In the genomic region with DNA sequence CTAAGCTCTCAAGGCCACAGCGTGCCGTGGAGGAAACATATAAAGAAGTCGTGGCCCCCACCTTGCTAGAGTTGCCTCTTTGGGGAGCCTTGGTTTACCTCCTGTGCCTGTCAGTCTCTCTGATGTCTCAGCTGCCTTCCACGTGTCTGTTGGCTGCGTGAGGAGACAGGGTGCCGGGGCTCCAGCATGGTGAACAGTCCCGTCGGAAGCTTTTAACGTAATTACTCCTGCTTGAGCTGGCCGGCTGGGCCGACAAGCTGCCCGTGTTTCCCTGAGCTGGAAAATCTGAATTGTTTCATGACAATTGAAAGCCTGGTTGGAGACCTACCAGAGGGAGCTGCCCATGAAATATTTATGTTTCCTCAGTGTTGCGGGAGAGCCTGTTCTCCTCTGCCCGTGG, we compare ENCODE assay signal across 27 mouse cellular contexts. TPM values are rescaled to one million over a fixed set of nuclear protein-coding genes. Genes with fewer than 3 reads are reported as not detected.
DNase-seq lines count a peak whose midpoint lies in the region; ATAC-seq and TF ChIP-seq lines count a peak whose summit lies in the region.
"Had no signal": no experiment of that assay in that cellular context is flagged by ENCODE, and none has a peak within 500 bp of the region (broad histone marks: within the 10 kb centered on the region; RNA-seq: fewer than 3 reads in every experiment).

No protein-coding gene starts in this region.

- 17% methylated on average over 14 of the region's 14 CpGs for WGBS in forebrain, postnatal 0 days
- WGBS in forebrain, embryonic 16.5 days: 14% methylated on average over 14 of the region's 14 CpGs
- 14% methylated on average over 14 of the region's 14 CpGs for WGBS in midbrain, embryonic 14.5 days
- whole genome bisulfite sequencing in midbrain, postnatal 0 days: 25% methylated on average over 14 of the region's 14 CpGs
- 33% methylated on average over 14 of the region's 14 CpGs for WGBS in limb, embryonic 11.5 days
- WGBS in stomach, postnatal 0 days: 41% methylated on average over 14 of the region's 14 CpGs
- 47% methylated on average over 14 of the region's 14 CpGs for WGBS in intestine, embryonic 16.5 days

- no peak overlapping the region for H3K4me3 ChIP-seq in forebrain, postnatal 0 days (ENCODE audit: low read depth, low read length)
- H3K4me3 ChIP-seq in forebrain, embryonic 16.5 days (replicated peaks; ENCODE audit: low read length): no peak overlapping the region
- H3K4me3 ChIP-seq in midbrain, embryonic 14.5 days (replicated peaks; ENCODE audit: low read depth, low read length): no peak overlapping the region
- no peak overlapping the region for H3K4me3 ChIP-seq in midbrain, postnatal 0 days (ENCODE audit: low read depth, low read length)
- no peak overlapping the region for H3K4me3 ChIP-seq in limb, embryonic 11.5 days (ENCODE audit: low read depth, low read length)
- no peak overlapping the region for H3K4me3 ChIP-seq in stomach, postnatal 0 days (ENCODE audit: low read depth, low read length)
- no peak overlapping the region for H3K4me3 ChIP-seq in intestine, embryonic 16.5 days (ENCODE audit: low read length)
- H3K4me3 ChIP-seq: heart, embryonic 15.5 days; kidney, embryonic 15.5 days; neural tube, embryonic 13.5 days had no signal

- peak; percentile 51 for ATAC-seq in forebrain, postnatal 0 days
- no peak for ATAC-seq in forebrain, embryonic 16.5 days
- no peak for ATAC-seq in midbrain, embryonic 14.5 days (ENCODE audit: low FRiP score, low TSS enrichment)
- no peak for ATAC-seq in midbrain, postnatal 0 days (ENCODE audit: low FRiP score)
- no peak for ATAC-seq in limb, embryonic 11.5 days (ENCODE audit: insufficient number of reproducible peaks, low FRiP score, low TSS enrichment, low read depth)
- no peak for ATAC-seq in stomach, postnatal 0 days (ENCODE audit: low FRiP score, low TSS enrichment)
- no peak for ATAC-seq in intestine, embryonic 16.5 days
- ATAC-seq: lung, postnatal 0 days had no signal

- no peak for DNase-seq in forebrain, postnatal 0 days
- peak; percentile 57 for DNase-seq in midbrain, embryonic 14.5 days
- DNase-seq in midbrain, postnatal 0 days (ENCODE audit: low spot score): no peak
- no peak for DNase-seq in limb, embryonic 11.5 days (ENCODE audit: low spot score)
- DNase-seq in stomach, postnatal 0 days (ENCODE audit: low spot score): no peak
- no peak for DNase-seq in kidney, adult 18-20 months
- DNase-seq: adrenal gland, postnatal 36 days; cerebellum, adult 18-20 months; cerebellum, postnatal 25 days; gastrocnemius, postnatal 14 days; heart, postnatal 4 days; kidney, postnatal 4 days; layer of hippocampus, postnatal 36 days; liver; right cerebral cortex, postnatal 25 days had no signal

- no peak overlapping the region for H3K27ac ChIP-seq in forebrain, postnatal 0 days (ENCODE audit: low read depth, low read length)
- H3K27ac ChIP-seq in forebrain, embryonic 16.5 days (ENCODE audit: low read length): no peak overlapping the region
- H3K27ac ChIP-seq in midbrain, embryonic 14.5 days (replicated peaks; ENCODE audit: low read depth, low read length): no peak overlapping the region
- no peak overlapping the region for H3K27ac ChIP-seq in midbrain, postnatal 0 days (ENCODE audit: low read depth, low read length)
- H3K27ac ChIP-seq in limb, embryonic 11.5 days (replicated peaks; ENCODE audit: low read depth, low read length): no peak overlapping the region
- peak overlapping the region; percentile 89 for H3K27ac ChIP-seq in stomach, postnatal 0 days (replicated peaks)
- no peak overlapping the region for H3K27ac ChIP-seq in intestine, embryonic 16.5 days (ENCODE audit: low read length)
- H3K27ac ChIP-seq: heart, embryonic 15.5 days; kidney, embryonic 15.5 days; neural tube, embryonic 13.5 days had no signal

- no peaks in the 10 kb centered on the region for H3K9me3 ChIP-seq in forebrain, postnatal 0 days (ENCODE audit: low read length)
- H3K9me3 ChIP-seq in forebrain, embryonic 16.5 days (ENCODE audit: control insufficient read depth, low read length): peaks cover 6% of the 10 kb centered on the region
- H3K9me3 ChIP-seq in midbrain, embryonic 14.5 days (ENCODE audit: control insufficient read depth, low read length): no peaks in the 10 kb centered on the region
- no peaks in the 10 kb centered on the region for H3K9me3 ChIP-seq in midbrain, postnatal 0 days (ENCODE audit: low read length)
- H3K9me3 ChIP-seq in limb, embryonic 11.5 days (ENCODE audit: control insufficient read depth, low read length): peaks cover 4% of the 10 kb centered on the region; the same call in 1 of the 2 replicates
- no peaks in the 10 kb centered on the region for H3K9me3 ChIP-seq in stomach, postnatal 0 days (ENCODE audit: control insufficient read depth, low read length)
- H3K9me3 ChIP-seq in intestine, embryonic 16.5 days (ENCODE audit: control insufficient read depth, low read length): peaks cover 5% of the 10 kb centered on the region
- H3K9me3 ChIP-seq: heart, embryonic 15.5 days; kidney, embryonic 15.5 days had no signal

- no peak for TF ChIP-seq CTCF in forebrain, postnatal 0 days (IDR thresholded peaks at IDR 0.05; ENCODE audit: low read depth)
- TF ChIP-seq CTCF in midbrain, postnatal 0 days (IDR thresholded peaks at IDR 0.05): no peak
- TF ChIP-seq CTCF in stomach, postnatal 0 days (IDR thresholded peaks at IDR 0.05; ENCODE audit: low read depth): no peak

- no peak for TF ChIP-seq EP300 in stomach, postnatal 0 days (optimal IDR thresholded peaks at IDR 0.05)

- no peaks in the 10 kb centered on the region for H3K36me3 ChIP-seq in forebrain, postnatal 0 days (ENCODE audit: insufficient read depth)
- no peaks in the 10 kb centered on the region for H3K36me3 ChIP-seq in forebrain, embryonic 16.5 days (ENCODE audit: control insufficient read depth, insufficient read depth)
- H3K36me3 ChIP-seq in midbrain, embryonic 14.5 days (ENCODE audit: control insufficient read depth, insufficient read depth, low read length): no peaks in the 10 kb centered on the region
- H3K36me3 ChIP-seq in midbrain, postnatal 0 days (ENCODE audit: insufficient read depth, low read length): no peaks in the 10 kb centered on the region
- H3K36me3 ChIP-seq in limb, embryonic 11.5 days (ENCODE audit: control insufficient read depth, insufficient read depth, low read length): no peaks in the 10 kb centered on the region
- H3K36me3 ChIP-seq in stomach, postnatal 0 days (ENCODE audit: control insufficient read depth, insufficient read depth, low read length): no peaks in the 10 kb centered on the region
- no peaks in the 10 kb centered on the region for H3K36me3 ChIP-seq in intestine, embryonic 16.5 days (ENCODE audit: control insufficient read depth, insufficient read depth, low read length)
- H3K36me3 ChIP-seq: heart, embryonic 15.5 days; kidney, embryonic 15.5 days; neural tube, embryonic 13.5 days had no signal

- no peak overlapping the region for H3K9ac ChIP-seq in forebrain, postnatal 0 days
- no peak overlapping the region for H3K9ac ChIP-seq in forebrain, embryonic 16.5 days (replicated peaks; ENCODE audit: low read depth, low read length)
- H3K9ac ChIP-seq in midbrain, embryonic 14.5 days (replicated peaks; ENCODE audit: low read length): no peak overlapping the region
- H3K9ac ChIP-seq in midbrain, postnatal 0 days (replicated peaks; ENCODE audit: low read length, poor library complexity, severe bottlenecking): no peak overlapping the region
- H3K9ac ChIP-seq in limb, embryonic 11.5 days (ENCODE audit: low read length): no peak overlapping the region
- no peak overlapping the region for H3K9ac ChIP-seq in stomach, postnatal 0 days (ENCODE audit: low read length)
- H3K9ac ChIP-seq in intestine, embryonic 16.5 days (ENCODE audit: low read depth, low read length): no peak overlapping the region
- H3K9ac ChIP-seq: heart, embryonic 15.5 days; kidney, embryonic 15.5 days; neural tube, embryonic 13.5 days had no signal

- H3K27me3 ChIP-seq in forebrain, postnatal 0 days (ENCODE audit: insufficient read depth, low read length): peaks cover 62% of the 10 kb centered on the region
- peaks cover 60% of the 10 kb centered on the region for H3K27me3 ChIP-seq in forebrain, embryonic 16.5 days (replicated peaks; ENCODE audit: control insufficient read depth, insufficient read depth, low read length)
- H3K27me3 ChIP-seq in midbrain, embryonic 14.5 days (ENCODE audit: control insufficient read depth, insufficient read depth, low read length): peaks cover 65% of the 10 kb centered on the region
- H3K27me3 ChIP-seq in midbrain, postnatal 0 days (ENCODE audit: insufficient read depth, low read length): peaks cover 75% of the 10 kb centered on the region
- H3K27me3 ChIP-seq in limb, embryonic 11.5 days (ENCODE audit: control insufficient read depth, insufficient read depth, low read length): peaks cover 30% of the 10 kb centered on the region
- no peaks in the 10 kb centered on the region for H3K27me3 ChIP-seq in stomach, postnatal 0 days (ENCODE audit: control insufficient read depth, insufficient read depth, low read length)
- peaks cover 62% of the 10 kb centered on the region for H3K27me3 ChIP-seq in intestine, embryonic 16.5 days (replicated peaks; ENCODE audit: control insufficient read depth, insufficient read depth, low read length)

- H3K4me1 ChIP-seq in forebrain, postnatal 0 days (ENCODE audit: insufficient read depth): no peaks in the 10 kb centered on the region
- H3K4me1 ChIP-seq in forebrain, embryonic 16.5 days (replicated peaks; ENCODE audit: control insufficient read depth, insufficient read depth, low read length): peaks cover 12% of the 10 kb centered on the region
- H3K4me1 ChIP-seq in midbrain, embryonic 14.5 days (ENCODE audit: control insufficient read depth, insufficient read depth, low read length): peaks cover 2% of the 10 kb centered on the region; the same call in 1 of the 2 replicates
- no peaks in the 10 kb centered on the region for H3K4me1 ChIP-seq in midbrain, postnatal 0 days (ENCODE audit: insufficient read depth, low read length)
- peaks cover 20% of the 10 kb centered on the region for H3K4me1 ChIP-seq in limb, embryonic 11.5 days (ENCODE audit: control insufficient read depth, insufficient read depth, low read length)
- no peaks in the 10 kb centered on the region; the same call in 1 of the 2 replicates for H3K4me1 ChIP-seq in stomach, postnatal 0 days (replicated peaks; ENCODE audit: control insufficient read depth, insufficient read depth)
- H3K4me1 ChIP-seq in intestine, embryonic 16.5 days (ENCODE audit: control insufficient read depth, insufficient read depth, low read length): peaks cover 8% of the 10 kb centered on the region

- H3K4me2 ChIP-seq in forebrain, postnatal 0 days (ENCODE audit: low read depth): no peak overlapping the region
- H3K4me2 ChIP-seq in forebrain, embryonic 16.5 days (ENCODE audit: low read length): no peak overlapping the region
- no peak overlapping the region for H3K4me2 ChIP-seq in midbrain, embryonic 14.5 days (ENCODE audit: low read length)
- no peak overlapping the region for H3K4me2 ChIP-seq in midbrain, postnatal 0 days (ENCODE audit: low read depth, low read length, poor library complexity, severe bottlenecking)
- peak overlapping the region; percentile 5; the same call in 1 of the 2 replicates for H3K4me2 ChIP-seq in limb, embryonic 11.5 days (ENCODE audit: low read depth, severe bottlenecking)
- no peak overlapping the region for H3K4me2 ChIP-seq in stomach, postnatal 0 days (replicated peaks; ENCODE audit: low read depth)
- no peak overlapping the region for H3K4me2 ChIP-seq in intestine, embryonic 16.5 days (ENCODE audit: low read depth, low read length)
- H3K4me2 ChIP-seq: heart, embryonic 15.5 days; kidney, embryonic 15.5 days; neural tube, embryonic 13.5 days had no signal

RNA-seq across cellular contexts. Expression of gene Pitx1, which starts 4.2 kb away (rescaled TPM):
- total RNA-seq in forebrain, postnatal 0 days (2014; rRNA removed): not detected in 2 replicates
- not detected in 2 replicates for polyA plus RNA-seq in forebrain, postnatal 0 days (2015; fragmentation: Nextera tagmentation; extraction: Ambion mirVana)
- polyA plus RNA-seq in forebrain, embryonic 16.5 days (2015; fragmentation: Nextera tagmentation; extraction: Ambion mirVana): 0.35 TPM in 1 of 2 replicates, not detected in the other
- 3.2 and 3.3 TPM in 2 replicates for polyA plus RNA-seq in midbrain, embryonic 14.5 days (2014; fragmentation: Nextera tagmentation; extraction: Ambion mirVana)
- 1.9 and 3.3 TPM in 2 replicates for total RNA-seq in midbrain, postnatal 0 days (2014; rRNA removed)
- 2.2 and 2.7 TPM in 2 replicates for polyA plus RNA-seq in midbrain, postnatal 0 days (2015; fragmentation: Nextera tagmentation; extraction: Ambion mirVana)
- 155 and 197 TPM in 2 replicates for polyA plus RNA-seq in limb, embryonic 11.5 days (2014; fragmentation: Nextera tagmentation; extraction: Ambion mirVana)
- 193 and 214 TPM in 2 replicates for polyA plus RNA-seq in stomach, postnatal 0 days (2015; fragmentation: Nextera tagmentation; extraction: Ambion mirVana)
- 9.0 and 9.1 TPM in 2 replicates for polyA plus RNA-seq in intestine, embryonic 16.5 days (2015; fragmentation: Nextera tagmentation; extraction: Ambion mirVana)
- total RNA-seq: adrenal gland, postnatal 36 days; heart, adult 8-10 months; heart, postnatal 4 days; layer of hippocampus, postnatal 36 days; left cerebral cortex, postnatal 14 days; megakaryocyte progenitor cell, adult 5-6 weeks had no signal
- polyA plus RNA-seq: lung, postnatal 0 days; neural tube, embryonic 13.5 days; spleen, adult 2 months had no signal

RNA-seq across cellular contexts. Expression of gene Catsper3, which starts 55.9 kb away (rescaled TPM):
- not detected in 2 replicates for total RNA-seq in forebrain, postnatal 0 days (2014; rRNA removed)
- 0.14 and 0.19 TPM in 2 replicates for polyA plus RNA-seq in forebrain, postnatal 0 days (2015; fragmentation: Nextera tagmentation; extraction: Ambion mirVana)
- not detected in 2 replicates for polyA plus RNA-seq in forebrain, embryonic 16.5 days (2015; fragmentation: Nextera tagmentation; extraction: Ambion mirVana)
- not detected in 2 replicates for polyA plus RNA-seq in midbrain, embryonic 14.5 days (2014; fragmentation: Nextera tagmentation; extraction: Ambion mirVana)
- total RNA-seq in midbrain, postnatal 0 days (2014; rRNA removed): not detected in 2 replicates
- 0.29 and 0.30 TPM in 2 replicates for polyA plus RNA-seq in midbrain, postnatal 0 days (2015; fragmentation: Nextera tagmentation; extraction: Ambion mirVana)
- 0.19 TPM in 1 of 2 replicates, not detected in the other for polyA plus RNA-seq in limb, embryonic 11.5 days (2014; fragmentation: Nextera tagmentation; extraction: Ambion mirVana)
- 0.07 and 0.13 TPM in 2 replicates for polyA plus RNA-seq in stomach, postnatal 0 days (2015; fragmentation: Nextera tagmentation; extraction: Ambion mirVana)
- polyA plus RNA-seq in intestine, embryonic 16.5 days (2015; fragmentation: Nextera tagmentation; extraction: Ambion mirVana): 0.13 TPM in 1 of 2 replicates, not detected in the other
- total RNA-seq: megakaryocyte progenitor cell, adult 5-6 weeks had no signal
- polyA plus RNA-seq: embryonic facial prominence, embryonic 11.5 days; heart, embryonic 15.5 days; kidney, embryonic 15.5 days; liver, embryonic 16.5 days; neural tube, embryonic 13.5 days had no signal

Comparison
In these comparisons a context has a peak if more than half of its experiments do, and no peak if none do; other contexts are left out.
1. RNA of gene Pitx1, which starts 4.2 kb away (polyA plus RNA-seq): 155 to 197 TPM in limb, embryonic 11.5 days and 193 to 214 TPM in stomach, postnatal 0 days; 9.0 to 9.1 TPM in intestine, embryonic 16.5 days, 3.2 to 3.3 TPM in midbrain, embryonic 14.5 days, 2.2 to 2.7 TPM in midbrain, postnatal 0 days, 0.35 TPM in forebrain, embryonic 16.5 days and not detected in forebrain, postnatal 0 days; every median in the first group is over 10 times any median in the second.